Mouse (Mus musculus): ENCODE data around the gene Ube2m.
"Not testable (repeated sequence)": the region's sequence is repeated elsewhere in the genome, so short reads cannot be mapped to it uniquely, and the experiment has no call there.

The Ube2m gene

DNA sequence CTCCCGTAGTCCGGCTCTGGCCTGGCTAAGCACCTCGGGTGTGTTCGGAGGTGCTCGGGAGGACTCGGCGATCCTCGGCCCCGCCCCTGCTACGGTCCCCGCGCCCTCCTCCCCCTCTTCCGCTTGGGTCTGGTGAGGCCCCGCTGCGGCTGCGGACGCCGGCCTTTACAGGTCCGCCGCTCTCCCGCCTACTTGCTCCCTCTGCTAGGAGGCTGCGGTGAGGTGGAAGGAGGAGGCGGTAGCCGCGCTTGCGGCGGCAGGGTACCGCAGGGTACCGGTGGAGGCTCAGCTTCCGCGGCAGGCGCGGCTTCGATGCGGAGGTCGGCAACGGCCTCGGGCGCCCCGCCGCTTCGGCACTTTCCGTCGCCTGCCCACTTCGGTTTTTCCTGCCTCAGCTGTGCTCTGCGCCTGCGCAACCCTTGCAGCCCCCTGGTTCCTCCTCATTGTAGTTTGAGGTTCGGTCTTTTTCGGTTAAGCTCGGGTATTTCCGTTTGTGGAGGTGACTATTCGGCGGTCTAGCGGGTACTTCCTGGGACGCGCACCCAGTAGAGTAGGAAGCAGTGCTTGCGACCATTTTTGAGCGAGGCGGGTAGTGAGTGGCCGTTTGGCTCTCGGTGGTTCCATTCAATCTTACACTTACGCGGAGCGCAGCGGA lies at the start of gene Ube2m:
TSS of gene Ube2m (minus strand) at position 375 of the 655 bp plus-strand sequence.
- peak; percentile 99 to 100 for DNase-seq (ENCODE audit: low spot score in 2 of 2)

DNA sequence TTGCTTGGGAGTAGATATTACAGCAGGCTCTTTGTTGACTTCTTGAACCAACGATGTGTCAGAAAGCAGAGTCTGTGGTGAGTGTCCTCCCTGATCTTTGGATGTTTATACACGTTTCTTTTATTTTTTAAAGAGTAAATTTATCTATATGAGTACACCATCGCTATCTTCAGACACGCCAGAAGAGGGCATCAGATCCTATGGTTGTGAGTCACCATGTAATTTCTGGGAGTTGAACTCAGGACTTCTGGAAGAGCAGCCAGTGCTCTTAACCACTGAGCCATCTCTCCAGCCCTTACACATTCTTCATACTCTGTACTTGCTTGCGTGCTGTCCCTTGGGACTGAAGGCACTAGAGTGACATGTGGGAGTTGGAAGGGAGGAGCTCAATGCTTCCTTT lies 34.2 kb upstream of the Ube2m start:
- no peak for DNase-seq (ENCODE audit: low spot score in 2 of 2)

DNA sequence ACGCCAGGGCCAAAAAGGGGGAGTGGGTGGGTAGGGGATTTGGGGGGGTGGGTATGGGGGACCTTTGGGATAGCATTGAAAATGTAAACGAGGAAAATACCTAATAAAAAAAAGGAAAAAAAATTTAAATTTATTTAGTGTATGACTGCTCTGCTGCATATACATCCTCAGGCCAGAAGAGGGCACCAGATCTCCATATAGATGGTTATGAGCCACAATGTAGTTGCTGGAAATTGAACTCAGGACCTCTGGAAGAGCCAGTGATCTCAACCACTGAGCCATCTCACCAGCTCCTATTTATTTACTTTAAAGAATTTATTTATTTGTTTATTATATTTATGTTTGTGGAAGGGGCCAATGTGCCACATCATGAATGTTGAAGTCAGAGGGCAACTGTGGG lies 25.3 kb upstream of the Ube2m start:
- not testable (repeated sequence) for DNase-seq (ENCODE audit: low spot score in 2 of 2)

DNA sequence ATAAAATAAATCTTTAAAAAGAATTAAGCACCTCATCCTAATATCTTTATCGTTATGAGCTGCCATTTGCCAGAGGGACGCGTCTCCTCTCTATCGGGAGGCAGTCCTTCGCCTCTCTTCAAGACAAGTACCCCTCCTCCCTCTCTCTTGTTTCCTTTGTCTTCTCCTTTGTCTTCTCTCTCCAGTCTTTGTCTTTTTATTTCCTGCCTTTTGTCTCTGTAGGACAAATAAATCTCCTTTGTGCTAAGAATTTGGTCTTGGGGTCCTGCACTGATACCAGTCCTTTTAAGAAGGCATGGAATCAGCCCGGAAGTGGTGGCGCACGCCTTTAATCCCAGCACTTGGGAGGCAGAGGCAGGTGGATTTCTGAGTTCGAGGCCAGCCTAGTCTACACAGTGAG lies 21.5 kb upstream of the Ube2m start:
- no peak for DNase-seq (ENCODE audit: low spot score in 2 of 2)

DNA sequence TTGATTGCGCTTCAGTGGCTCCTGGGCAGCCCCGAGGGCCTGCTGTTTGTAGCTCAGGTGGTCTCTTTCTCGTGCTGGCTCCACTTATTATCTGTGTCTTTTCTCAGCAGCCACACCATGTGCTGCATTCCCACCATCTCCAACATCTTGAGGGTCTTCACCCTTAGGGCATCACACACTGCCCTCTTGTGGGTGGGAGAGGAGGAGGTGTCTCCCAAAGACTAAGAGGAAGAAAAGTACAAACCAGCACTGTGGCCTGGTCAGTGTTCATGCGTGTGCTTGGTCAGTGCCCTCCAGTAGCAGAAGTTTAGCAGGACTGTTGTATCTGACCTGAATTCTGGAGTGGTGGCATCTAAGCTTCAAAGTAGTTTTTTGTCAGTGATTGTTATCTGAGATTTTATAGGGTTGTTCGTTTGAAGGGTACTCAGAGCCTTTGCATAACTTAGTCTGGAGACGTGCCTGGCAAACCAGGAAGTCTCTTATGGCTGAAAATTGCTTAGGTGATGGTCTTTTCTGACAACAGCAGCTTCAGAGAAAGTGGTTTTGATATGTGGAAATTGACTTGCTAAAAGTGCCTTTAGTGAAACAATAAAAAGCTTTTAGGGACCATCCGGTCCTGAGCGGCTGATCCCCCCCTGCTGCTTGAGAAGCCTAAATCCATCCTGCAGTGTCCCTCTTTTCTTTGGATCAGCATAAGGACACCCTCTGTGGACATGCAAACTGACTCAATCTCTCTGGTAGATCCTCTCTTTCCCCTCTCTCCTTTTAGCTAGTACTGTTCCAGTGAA lies 19.0 kb upstream of the Ube2m start:
- DNase-seq (ENCODE audit: low spot score in 2 of 2), result no peak

DNA sequence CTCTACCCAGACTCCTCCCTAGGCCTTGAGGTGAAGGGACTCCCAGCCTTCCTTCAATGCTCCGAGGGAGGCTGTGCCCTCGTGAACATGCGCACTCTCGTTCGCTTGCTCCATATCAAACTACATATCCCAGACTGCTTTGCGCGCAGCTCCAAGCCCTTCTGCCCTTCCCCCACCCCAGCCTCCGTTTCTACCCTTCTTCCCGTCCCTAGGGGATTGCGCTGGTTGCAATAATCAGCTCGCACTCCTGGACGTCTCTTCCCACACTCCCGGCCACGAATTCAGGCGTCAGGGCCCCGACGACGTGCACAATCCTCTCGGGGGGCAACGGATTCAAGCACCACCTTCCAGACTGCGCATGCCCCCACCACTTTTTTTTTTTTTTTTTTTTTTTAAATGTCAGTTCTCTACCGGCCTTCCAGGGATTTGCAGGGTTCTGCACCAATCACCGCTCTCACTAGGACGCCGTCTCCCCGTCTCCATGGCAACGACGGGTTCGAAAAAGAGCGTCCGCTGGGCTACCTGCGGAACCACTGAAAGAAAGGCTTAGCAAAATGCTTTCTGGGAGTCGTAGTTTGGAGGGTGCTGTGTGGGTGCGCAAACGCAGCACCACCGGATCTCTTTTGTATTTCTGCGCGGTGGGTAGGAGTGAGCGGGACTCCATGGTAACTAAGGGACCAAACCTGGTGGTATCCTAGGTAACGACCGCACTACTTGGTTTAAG lies 16.4 kb upstream of the Ube2m start, which contains the start of gene Mzf1:
TSS of gene Mzf1 (minus strand) at position 478 of the 724 bp plus-strand sequence.
- DNase-seq (ENCODE audit: low spot score in 2 of 2), result peak; percentile 95 to 96

DNA sequence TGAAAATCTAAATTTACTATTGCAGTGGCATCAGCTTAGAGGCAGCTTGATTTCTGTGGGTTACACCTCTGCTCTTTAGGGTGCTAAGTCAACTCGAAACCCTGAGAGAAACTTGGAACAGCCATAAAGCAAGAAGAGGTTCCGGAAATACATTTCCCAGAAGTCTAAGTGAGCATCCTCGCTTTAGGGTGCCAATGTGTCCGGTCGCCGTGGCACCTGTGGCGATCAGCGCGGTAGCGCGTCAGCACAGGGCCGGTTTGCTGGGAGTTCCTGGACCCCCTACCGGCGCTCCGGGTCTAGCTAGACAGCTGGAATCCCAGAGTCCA lies 15.8 kb upstream of the Ube2m start:
- DNase-seq (ENCODE audit: low spot score in 2 of 2), result no peak

DNA sequence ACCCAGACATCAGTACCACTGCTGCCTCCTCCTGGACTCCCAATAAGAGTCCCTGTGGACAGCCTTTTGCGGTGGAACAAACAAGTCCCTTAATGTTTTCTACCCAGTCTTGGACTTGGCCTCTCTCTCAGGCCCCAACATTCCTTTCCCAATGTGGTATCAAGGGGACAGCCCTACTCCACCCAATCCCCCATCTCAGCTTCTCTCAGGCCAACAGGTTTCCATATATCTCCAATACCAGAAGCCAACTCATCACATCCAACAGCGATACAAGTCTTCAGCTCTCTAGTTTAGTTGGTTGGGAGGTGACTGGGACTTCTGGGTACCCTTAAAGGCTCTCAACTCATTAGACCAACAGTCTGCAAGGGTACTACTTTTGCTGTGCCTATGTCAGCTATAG lies 15.4 kb upstream of the Ube2m start:
- DNase-seq (ENCODE audit: low spot score in 2 of 2), result no peak

DNA sequence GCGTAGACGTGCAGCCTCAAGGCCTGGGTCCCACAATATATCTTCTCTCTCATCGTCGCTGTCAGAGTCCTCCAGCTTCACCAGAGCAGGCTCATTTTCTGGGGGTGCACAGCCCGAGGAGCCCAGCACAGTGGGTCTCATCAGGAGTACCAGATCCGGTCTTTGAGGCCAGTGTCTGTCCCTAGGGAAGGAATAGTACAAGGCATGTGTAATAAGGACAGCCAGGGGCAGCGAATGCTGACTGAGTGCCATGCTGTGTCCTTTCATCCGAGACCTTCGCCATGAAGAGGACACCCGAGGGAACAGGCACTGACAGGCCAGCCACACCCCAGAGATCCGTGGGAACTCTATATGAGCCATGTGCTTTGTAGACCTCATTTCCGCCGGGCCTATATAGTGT lies 14.9 kb upstream of the Ube2m start:
- no peak for DNase-seq (ENCODE audit: low spot score in 2 of 2)

DNA sequence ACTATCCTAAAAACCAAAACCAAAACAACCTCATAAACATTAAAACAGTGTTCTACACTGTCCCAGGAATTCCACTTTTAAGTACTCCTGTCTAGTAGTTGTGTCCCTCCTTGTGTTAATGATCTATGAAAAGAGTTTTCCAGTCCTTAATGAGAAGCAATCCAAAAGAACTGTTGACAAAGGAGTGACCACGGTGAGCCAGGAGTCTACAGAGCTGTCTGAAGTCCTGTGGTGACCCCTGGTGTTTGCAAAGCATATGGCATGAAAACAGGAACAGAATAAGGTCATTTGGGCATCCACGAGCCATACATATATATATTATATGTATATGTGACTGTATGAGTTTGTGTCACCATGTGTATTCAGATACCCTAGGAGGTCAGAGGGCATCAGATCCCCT lies 8.0 kb upstream of the Ube2m start:
- no peak for DNase-seq (ENCODE audit: low spot score in 2 of 2)

DNA sequence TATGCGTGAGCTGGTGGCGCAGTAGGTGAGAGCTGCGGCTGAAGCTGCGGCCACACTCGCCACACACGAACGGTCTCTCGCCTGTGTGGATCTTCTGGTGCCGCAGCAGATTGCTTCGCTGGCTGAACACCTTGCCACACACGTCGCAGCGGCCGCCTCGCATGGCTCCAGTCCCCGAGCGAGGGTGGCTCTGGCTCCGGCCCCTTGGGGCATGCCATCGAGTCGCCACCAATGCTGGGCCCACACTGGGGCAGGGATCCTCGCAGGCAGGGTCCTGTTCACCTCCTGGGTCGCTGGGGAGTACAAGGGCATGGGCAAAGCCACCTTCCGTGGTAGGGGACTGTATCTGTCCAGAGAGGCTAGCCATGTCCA lies 6.2 kb upstream of the Ube2m start:
- DNase-seq (ENCODE audit: low spot score in 2 of 2), result no peak

DNA sequence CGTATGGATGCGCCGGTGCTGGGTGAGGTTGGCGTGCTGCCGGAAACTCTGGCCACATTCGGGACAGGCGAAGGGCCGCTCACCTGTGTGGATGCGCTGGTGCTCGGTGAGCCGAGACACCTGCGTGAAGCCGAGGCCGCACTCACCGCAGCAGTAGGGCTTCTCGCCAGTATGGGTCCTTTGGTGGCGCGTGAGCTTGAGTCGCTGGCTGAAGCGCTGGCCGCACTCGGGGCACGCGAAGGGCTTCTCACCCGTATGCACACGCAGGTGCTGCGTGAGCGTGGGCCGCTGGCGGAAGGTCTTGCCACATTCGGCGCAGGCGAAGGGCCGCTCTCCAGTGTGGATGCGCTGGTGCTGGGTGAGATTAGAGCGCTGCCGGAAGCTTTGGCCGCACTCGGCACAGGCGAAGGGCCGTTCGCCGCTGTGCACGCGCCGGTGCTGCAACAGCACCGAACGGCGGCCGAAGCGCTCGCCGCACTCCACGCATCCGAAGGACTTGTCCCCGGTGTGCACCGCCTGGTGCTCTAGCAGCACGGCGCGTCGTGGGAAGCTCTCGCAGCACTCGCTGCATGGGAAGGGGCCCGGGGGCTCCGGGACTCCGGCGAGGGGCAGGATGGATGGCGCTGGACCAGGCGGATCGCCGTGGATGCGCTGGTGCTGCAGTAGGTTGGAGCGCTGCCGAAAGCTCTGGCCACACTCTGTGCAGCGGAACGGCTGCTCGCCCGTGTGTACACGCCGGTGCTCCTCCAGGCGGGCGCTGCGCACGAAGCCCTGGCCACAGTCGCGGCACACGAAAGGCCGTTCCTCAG lies 5.6 kb upstream of the Ube2m start:
- DNase-seq (ENCODE audit: low spot score in 2 of 2), result no peak

DNA sequence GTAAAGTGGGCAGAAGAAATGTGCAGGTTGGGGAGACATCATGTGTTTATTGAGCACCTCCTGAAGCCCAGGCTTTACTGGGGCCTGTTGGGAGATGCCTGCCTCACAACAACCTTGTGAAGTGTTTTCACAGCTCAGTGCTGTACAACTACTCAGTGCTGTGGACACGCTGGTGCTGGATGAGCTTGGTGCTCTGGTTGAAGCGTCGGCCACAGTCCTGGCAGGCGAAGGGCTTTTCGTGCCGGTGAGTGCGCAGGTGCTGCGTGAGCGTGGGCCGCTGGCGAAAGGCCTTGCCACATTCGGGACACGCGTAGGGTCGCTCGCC lies 5.0 kb upstream of the Ube2m start:
- DNase-seq (ENCODE audit: low spot score in 2 of 2), result no peak

DNA sequence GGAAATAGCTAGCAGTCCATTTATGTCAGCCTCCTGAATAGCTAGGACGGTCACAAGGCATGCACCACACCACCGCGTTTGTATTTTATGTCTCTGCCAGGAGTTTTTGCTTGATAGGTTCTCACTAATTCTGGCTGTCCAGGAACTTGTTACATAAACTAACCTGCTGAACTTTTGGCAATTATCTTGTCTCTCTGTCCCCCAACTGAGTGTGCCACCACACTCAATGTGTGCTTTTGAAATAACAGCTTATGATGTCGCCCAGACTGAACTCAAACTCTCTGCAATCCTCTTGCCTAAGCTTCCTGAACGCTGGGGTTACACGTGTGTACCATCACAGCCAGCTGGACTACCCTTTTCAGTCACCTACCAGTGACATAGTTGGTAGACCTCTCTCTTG lies 4.4 kb upstream of the Ube2m start:
- DNase-seq (ENCODE audit: low spot score in 2 of 2), result no peak

DNA sequence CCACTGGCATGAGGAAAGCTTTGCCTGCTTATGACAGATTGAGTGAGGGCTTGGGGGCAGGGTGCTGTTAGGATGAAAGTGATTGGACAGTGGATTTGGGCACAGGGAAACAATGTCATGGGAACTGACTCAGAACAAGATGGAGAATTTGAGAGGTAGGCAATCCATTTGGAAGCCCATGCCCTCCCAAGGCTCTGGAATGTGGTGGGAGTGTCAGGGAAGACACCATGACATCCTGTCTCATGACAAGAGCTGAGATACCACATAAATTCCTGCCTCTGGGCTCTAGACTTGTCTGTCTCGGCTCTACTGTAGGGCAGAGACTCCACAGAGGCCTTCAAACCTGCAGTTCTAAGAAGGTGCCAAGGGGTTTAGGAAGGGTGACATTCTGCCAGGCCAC lies 3.2 kb upstream of the Ube2m start:
- no peak for DNase-seq (ENCODE audit: low spot score in 2 of 2)

DNA sequence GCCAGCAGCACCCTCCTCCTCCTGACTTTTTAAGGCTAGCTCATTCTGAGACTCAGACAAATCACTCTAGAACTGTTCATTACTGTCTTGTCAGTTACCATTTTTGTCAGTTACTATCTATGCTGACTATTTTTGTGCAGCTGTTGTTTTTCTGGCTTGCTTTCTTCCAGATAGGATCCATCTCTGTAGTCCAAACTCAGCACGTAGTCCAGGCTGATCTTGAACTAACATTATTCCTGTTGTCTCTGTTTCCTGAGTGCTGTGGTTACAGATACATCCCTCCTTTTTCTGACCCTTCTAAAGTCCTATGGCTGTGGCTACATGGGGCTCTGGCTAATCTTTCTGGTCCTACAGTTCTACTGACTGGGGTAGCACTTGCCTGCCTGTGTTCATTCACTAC lies 1.1 kb upstream of the Ube2m start:
- no peak for DNase-seq (ENCODE audit: low spot score in 2 of 2)

DNA sequence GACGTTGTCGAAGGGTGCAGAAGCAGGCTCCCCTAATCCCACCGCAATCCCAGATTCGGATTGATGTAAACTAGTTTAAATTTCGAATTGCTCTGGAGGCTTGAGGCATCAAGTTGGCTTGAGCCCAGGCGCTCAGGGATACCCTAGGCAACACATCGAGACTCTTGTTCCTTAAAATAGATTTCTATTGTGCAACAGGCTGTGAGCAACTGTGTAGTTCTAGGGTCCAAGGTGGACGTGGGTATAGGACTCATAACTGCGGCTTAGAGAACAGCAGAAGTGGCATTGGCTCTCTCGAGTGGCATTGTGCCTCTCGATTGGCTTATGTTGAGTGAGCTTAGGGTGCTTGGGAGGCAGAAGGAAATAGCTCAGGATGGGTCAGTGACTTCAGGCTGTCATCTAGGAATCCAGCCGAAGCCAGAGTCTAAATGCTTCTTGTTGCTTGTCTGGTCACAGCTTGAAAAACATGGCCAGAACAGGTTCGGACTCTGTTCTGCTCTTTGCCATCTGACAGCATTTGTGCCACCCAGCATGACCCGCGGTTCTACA lies 620 bp upstream of the Ube2m start:
- no peak for DNase-seq (ENCODE audit: low spot score in 2 of 2)

DNA sequence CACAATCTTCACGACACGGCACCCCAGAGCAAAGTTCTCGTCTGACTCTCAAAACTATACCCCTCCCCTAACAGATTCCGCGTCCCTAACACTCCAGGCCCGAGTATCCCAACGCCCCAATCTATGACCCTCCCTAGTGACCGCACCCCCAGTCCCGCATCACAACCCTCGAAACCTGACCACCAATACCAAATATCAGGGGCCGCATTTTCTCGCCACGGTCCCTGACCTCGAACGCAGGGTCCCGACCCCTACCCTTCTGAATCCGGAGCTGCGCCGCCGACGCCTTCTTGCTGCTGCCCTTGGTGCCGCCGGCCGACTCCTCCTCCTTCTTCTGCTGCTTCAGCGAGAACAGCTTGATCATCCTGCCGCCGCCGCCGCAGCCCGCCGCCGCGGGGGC lies 709 bp downstream of the Ube2m start:
- no peak for DNase-seq (ENCODE audit: low spot score in 2 of 2)

DNA sequence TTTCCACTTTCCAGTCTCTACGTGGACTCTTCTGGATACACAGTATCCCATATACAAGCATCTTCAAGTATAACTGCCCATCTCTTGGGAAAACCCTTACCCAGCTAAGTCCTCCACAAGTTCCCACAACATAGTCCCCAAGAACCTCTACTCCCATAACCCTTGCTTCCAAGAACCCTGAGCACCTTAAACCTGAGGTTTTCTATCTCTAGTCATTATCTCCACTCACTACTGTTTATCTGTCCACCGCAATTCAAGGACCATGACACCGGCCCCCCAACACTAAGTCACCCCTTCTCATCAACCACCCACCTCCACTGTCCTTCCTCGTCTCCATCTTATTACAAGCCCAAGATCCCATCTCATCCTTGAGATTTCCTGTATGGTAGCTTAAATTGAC lies 1.3 kb downstream of the Ube2m start:
- DNase-seq (ENCODE audit: low spot score in 2 of 2), result no peak

DNA sequence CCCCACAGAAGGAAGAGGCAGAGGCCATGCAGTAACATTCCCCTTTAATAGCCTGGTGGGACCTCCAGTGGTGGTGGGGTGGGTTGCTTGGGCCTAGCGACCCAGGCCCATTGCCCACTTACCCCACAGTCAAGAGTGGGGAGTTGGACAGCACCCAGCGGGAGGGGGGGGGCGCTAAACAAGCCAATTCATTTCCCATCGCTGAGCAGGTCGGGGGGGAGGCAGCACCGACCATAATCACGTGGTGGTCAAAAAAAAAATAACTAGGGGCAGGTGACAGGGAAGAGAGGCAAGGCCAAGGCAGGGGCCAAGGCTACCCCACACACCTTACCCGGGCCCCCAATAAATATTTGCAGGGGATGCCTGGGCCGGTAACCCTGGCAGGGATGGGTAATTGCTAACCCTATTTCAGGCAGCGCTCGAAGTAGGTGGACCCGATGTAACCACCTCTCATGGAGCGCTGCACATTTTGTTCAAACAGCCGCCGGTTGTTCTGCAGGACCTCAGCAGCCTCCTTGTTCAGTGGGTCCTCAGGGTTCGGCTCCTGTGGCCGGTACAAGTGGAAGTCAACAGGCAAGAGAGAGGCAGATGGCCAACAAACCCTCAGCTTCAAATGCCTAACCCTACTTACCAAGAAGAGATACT lies 2.7 kb downstream of the Ube2m start:
- DNase-seq (ENCODE audit: low spot score in 2 of 2), result no peak

DNA sequence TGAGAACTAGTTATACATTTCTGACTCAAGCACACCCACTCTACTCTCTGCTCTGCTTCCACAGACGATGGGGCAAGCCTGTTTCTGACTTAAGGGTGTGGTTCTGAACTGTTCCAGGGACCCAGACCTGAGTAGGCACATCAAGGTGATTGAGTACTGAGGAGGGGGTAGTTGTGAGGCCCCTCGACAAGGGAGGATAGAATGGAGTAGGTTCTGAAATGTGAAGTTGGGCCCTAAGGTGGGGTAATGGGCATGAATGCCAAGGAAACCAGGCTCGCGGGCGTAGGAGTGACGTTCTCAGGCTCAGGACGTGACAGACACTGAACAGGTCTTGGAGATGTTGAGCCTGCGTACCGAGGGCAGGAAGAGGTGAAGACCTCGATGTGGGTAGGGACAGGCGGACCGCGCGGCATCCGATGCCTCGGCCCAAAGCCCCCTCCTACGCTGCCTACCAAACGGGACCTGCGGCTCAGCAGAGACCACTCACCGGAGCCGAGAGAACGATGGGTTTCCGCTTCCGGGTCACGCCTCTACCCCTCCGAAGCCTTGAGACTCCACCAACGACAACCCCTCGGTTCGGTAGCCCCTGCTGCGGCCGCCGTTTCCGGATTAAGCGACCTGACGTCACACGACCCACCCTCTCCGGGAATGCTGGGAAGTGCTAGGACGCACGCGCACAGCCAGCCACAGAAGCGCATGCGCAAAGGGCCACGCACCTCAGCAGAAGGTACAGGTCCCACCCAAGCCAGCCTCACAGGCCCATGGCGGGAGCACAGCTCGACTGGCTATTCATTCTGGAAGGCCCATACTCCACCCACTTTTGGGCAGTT lies 3.7 kb downstream of the Ube2m start, which contains the start of gene Chmp2a:
TSS of gene Chmp2a (minus strand) at position 660 of the 830 bp plus-strand sequence.
- peak; percentile 97 to 99 for DNase-seq (ENCODE audit: low spot score in 2 of 2)

Data from right cerebral cortex, adult 2 months (tissue).